Comparison of ENCODE assay signal across 8 mouse cellular contexts in the genomic region with DNA sequence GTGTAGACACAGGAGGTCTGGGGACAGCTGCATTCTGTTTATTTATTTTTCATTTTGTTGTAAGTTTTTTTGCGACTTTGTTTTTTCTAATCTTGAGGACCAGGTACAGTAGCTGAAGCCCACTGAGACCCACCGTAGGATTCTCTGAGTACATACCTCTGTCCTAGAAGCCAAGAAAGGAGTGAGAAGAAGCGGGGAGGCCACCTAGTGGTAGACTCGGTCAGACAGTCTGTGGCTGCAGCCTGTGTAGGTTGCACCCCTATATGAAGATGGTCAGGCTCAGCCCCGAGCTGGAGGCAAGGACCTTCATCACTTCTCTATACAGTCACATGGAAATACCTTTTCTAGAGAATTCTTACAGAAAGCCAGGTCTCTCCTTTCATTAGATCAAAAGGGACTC.
A peak's percentile ranks its signal among the peaks of the same experiment; 100 is the strongest.
DNase-seq lines count a peak whose midpoint lies in the region; ATAC-seq lines count a peak whose summit lies in the region.

No protein-coding gene starts in this region.

- ATAC-seq in hindbrain, embryonic 11.5 days (ENCODE audit: low FRiP score) = no peak
- no peak for ATAC-seq in hindbrain, embryonic 16.5 days
- ATAC-seq in embryonic facial prominence, embryonic 14.5 days (ENCODE audit: low read depth) = peak; percentile 58; the same call in 1 of the 2 replicates
- ATAC-seq in megakaryocyte, adult 5-6 weeks (ENCODE audit: poor library complexity, severe bottlenecking) = no peak

- DNase-seq in hindbrain, embryonic 11.5 days (ENCODE audit: low spot score) = peak; percentile 43
- DNase-seq in right cerebral cortex, postnatal 4 days = peak; percentile 48
- DNase-seq in right cerebral cortex, adult 18-20 months = no peak
- DNase-seq in embryonic facial prominence, embryonic 14.5 days (ENCODE audit: low spot score) = no peak
- peak; percentile 44 for DNase-seq in thymus, postnatal 25 days
- DNase-seq in spleen, postnatal 36 days (ENCODE audit: low spot score in 2 of 2) = no peak

- 0 out of 2 replicates have a peak, but pooled peaks cover 5% of the 10 kb centered on the region for H3K36me3 ChIP-seq in hindbrain, embryonic 11.5 days (ENCODE audit: control insufficient read depth, insufficient read depth, low read length)
- H3K36me3 ChIP-seq in hindbrain, embryonic 16.5 days (ENCODE audit: control insufficient read depth, insufficient read depth, low read length) = peaks cover 45% of the 10 kb centered on the region
- peaks cover 61% of the 10 kb centered on the region for H3K36me3 ChIP-seq in embryonic facial prominence, embryonic 14.5 days (ENCODE audit: control insufficient read depth, insufficient read depth, low read length)

- no peaks in the 10 kb centered on the region for H3K27me3 ChIP-seq in hindbrain, embryonic 11.5 days (ENCODE audit: control insufficient read depth, insufficient read depth, low read length)
- no peaks in the 10 kb centered on the region for H3K27me3 ChIP-seq in hindbrain, embryonic 16.5 days (replicated peaks; ENCODE audit: control insufficient read depth, insufficient read depth, low read length)
- H3K27me3 ChIP-seq in embryonic facial prominence, embryonic 14.5 days (replicated peaks; ENCODE audit: control insufficient read depth, insufficient read depth, low read length) = no peaks in the 10 kb centered on the region

- H3K9me3 ChIP-seq in hindbrain, embryonic 11.5 days (ENCODE audit: control insufficient read depth, low read length) = no peaks in the 10 kb centered on the region
- no peaks in the 10 kb centered on the region for H3K9me3 ChIP-seq in hindbrain, embryonic 16.5 days (ENCODE audit: control insufficient read depth, low read length)
- H3K9me3 ChIP-seq in embryonic facial prominence, embryonic 14.5 days (ENCODE audit: control insufficient read depth, low read length) = no peaks in the 10 kb centered on the region

- no peak overlapping the region for H3K4me3 ChIP-seq in hindbrain, embryonic 11.5 days (ENCODE audit: low read depth, low read length)
- no peak overlapping the region for H3K4me3 ChIP-seq in hindbrain, embryonic 16.5 days (ENCODE audit: low read length)
- no peak overlapping the region for H3K4me3 ChIP-seq in embryonic facial prominence, embryonic 14.5 days (ENCODE audit: low read depth, low read length)

- H3K9ac ChIP-seq in hindbrain, embryonic 11.5 days (ENCODE audit: low read depth, low read length) = no peak overlapping the region
- H3K9ac ChIP-seq in hindbrain, embryonic 16.5 days (ENCODE audit: low read depth, low read length) = no peak overlapping the region
- H3K9ac ChIP-seq in embryonic facial prominence, embryonic 14.5 days (ENCODE audit: low read depth, low read length) = no peak overlapping the region

- no peak overlapping the region for H3K27ac ChIP-seq in hindbrain, embryonic 11.5 days (ENCODE audit: low read depth, low read length)
- no peak overlapping the region for H3K27ac ChIP-seq in hindbrain, embryonic 16.5 days (ENCODE audit: low read depth, low read length)
- no peak overlapping the region for H3K27ac ChIP-seq in embryonic facial prominence, embryonic 14.5 days (replicated peaks; ENCODE audit: low read depth, low read length)

- no peak overlapping the region for H3K4me2 ChIP-seq in hindbrain, embryonic 11.5 days (replicated peaks; ENCODE audit: low read depth, low read length)
- no peak overlapping the region for H3K4me2 ChIP-seq in hindbrain, embryonic 16.5 days (ENCODE audit: low read length)
- no peak overlapping the region for H3K4me2 ChIP-seq in embryonic facial prominence, embryonic 14.5 days (ENCODE audit: low read depth, low read length)

- 67% methylated on average over 5 of the region's 5 CpGs for WGBS in hindbrain, embryonic 11.5 days
- 53% methylated on average over 5 of the region's 5 CpGs for WGBS in hindbrain, embryonic 16.5 days
- WGBS in embryonic facial prominence, embryonic 14.5 days = 64% methylated on average over 5 of the region's 5 CpGs

- H3K4me1 ChIP-seq in hindbrain, embryonic 11.5 days (replicated peaks; ENCODE audit: control insufficient read depth, insufficient read depth, low read length) = no peaks in the 10 kb centered on the region
- H3K4me1 ChIP-seq in hindbrain, embryonic 16.5 days (ENCODE audit: control insufficient read depth, insufficient read depth, low read depth, low read length) = no peaks in the 10 kb centered on the region
- no peaks in the 10 kb centered on the region for H3K4me1 ChIP-seq in embryonic facial prominence, embryonic 14.5 days (ENCODE audit: control insufficient read depth, insufficient read depth, low read length)

Comparison
In these comparisons a context has a peak if more than half of its experiments do, and no peak if none do; other contexts are left out.
1. DNase-seq: peak in hindbrain, embryonic 11.5 days (single experiment), right cerebral cortex, postnatal 4 days (single experiment) and thymus, postnatal 25 days (single experiment); none in right cerebral cortex, adult 18-20 months (single experiment), embryonic facial prominence, embryonic 14.5 days (single experiment) and spleen, postnatal 36 days (0 of 2).